Mouse (Mus musculus): ENCODE data around the gene Ralb.

The Ralb gene

DNA sequence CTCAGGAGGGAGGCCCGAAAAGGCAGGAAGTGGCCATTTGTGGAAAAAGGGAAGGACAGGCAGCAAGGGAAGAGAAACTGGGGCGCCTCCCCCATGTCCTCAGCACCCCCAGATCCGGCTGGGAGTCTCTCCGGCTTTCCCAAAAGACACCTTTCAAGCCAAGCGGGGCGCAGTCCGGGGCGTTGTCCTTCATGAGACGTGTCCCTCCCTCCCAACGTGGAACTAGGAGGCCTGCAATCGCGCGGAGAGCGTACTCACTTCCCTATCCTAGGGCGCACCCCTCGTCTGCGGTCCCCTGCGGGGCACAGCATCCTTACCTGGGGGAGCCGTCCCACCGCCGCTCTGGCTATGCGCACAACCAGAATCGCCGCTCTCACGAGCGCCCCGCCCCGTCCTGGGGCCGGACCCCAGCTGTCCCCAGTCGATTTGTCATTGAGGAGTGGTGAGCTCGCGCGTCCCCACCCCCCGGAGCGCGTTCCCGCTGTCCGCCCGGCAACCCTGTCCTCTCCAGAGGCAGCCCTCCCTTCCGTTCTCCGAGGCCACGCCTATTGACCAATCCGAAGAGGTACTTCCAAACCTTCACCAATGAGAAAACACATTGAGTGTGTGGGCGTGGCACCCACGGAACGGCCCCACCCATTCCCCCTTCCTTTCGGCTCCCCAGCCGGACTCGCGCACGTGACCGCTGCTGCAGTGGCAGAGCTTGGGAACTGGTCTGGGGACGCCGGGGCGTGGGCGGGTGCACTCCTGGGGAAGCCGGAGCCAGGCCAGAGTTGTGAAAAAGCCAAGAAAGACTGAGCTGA lies at the start of gene Ralb:
TSS of gene Ralb (minus strand) at position 535 of the 803 bp plus-strand sequence.
- in situ Hi-C loops (cut with MboI, MseI): loop anchor here (10.0 to 25.0 kb wide), 2 partner anchors 1040 to 1192 kb away; partner anchors contain the start of genes Nifk and Tsn

DNA sequence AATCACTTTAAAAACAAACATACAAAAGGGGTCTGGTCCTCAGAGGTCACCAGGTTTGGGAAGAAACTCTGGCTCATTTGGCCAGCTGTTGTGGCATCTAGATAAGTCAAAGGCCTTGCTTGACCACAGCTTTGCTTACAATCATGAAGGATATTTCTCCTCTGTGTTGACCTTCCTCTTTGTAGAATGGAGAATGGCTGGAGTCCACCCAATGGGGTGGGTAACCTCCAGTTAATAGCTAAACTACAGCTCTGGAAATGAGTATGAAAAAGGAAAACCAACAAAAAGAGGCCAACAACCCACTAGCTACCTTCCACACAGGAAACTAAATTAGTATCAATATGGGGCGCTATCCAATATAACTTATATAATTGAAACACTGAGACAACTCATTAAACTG lies 47.1 kb upstream of the Ralb start:
- in situ Hi-C loops (cut with MboI, MseI): no loop called here

DNA sequence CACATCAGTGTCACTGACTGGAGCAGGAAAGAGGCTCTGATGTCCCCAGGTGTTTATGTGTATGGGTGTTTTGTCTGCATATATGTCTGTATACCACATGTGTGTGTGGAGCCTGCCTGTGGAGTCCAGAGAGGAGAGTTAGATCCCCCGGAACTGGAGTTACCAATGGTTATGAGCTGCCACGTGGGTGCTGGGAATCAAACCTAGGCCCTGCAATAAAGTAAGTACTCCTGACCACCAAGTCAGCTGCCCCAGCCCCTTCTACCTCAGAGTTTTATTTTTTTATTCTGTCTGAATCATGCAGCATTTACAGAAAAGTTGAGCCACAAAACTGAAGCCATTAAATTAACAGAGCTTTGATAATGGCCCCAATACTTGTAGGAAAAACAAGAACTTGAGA lies 45.5 kb upstream of the Ralb start:
- in situ Hi-C loops (cut with MboI, MseI): no loop called here

DNA sequence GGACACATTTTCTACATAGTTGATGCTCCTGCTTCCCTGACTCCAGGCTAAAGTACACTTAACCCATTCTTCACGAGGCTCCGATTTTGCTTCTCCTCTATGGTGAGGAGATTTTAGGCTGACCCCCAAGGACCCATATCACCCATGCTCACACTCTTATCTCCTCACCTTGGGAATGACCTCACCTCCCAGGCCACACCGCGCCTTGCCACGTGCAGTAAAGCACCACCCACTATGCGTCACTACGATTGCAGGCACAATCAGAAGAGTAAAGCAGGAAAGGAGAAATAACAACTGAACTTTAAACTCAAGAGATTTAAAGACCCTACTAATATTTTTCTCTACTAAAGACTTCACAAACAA lies 44.7 kb upstream of the Ralb start:
- in situ Hi-C loops (cut with MboI, MseI): loop anchor here (10.0 kb wide), 1 partner anchor 345 kb away; no protein-coding TSS in a partner anchor

DNA sequence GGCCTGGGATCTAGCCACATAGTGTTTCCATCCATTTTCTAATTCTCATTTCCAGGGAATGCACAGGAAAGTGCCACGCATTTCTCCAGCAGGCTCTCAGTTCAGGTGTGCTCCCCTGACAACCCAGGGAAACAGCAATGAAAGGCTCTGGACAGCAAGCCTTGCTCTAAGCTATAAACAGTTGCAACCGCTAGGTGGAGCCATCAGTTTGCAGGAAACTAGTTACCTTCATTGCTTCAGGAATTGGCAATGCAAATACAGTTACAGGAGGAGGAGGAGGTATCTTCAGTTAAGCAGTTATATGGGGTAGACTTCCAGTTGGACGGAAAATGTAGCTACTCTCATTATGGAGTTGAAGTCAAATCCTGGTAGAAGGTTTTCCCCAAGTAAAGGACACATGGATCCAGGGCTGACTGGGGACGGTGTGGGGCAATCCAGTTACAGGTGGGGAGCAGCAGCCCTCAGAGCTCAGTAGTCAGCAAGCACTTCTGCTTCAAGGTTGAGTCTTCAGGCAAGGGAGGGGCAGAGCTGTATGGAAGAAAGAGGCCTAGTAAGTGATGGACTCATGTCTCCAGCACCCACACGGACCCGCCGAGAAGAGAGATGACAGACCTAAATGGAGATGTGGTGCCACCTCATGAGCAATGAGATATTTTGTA lies 44.2 kb upstream of the Ralb start:
- in situ Hi-C loops (cut with MboI, MseI): loop anchor here (10.0 kb wide), 1 partner anchor 346 kb away; no protein-coding TSS in a partner anchor

DNA sequence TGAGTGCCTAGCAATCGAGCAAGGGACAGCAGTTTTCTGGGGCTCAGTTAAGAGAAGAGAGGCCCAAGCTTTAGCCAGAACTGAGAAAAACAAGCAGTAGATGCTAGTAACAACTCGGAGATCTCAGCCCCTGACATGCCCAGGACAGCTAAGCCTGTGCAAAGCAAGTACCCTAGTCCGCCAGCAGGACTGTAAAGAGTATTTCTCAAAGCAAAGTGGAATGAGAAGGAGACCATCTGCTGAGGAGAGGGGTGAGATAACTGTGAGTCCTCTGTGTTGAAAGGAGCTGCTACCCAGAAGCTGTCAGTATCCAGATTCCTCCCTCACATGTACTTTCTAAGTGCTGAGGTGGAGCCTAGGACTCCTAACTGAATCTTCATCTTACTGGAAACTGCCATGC lies 41.9 kb upstream of the Ralb start:
- in situ Hi-C loops (cut with MboI, MseI): loop anchor here (10.0 kb wide), 1 partner anchor 348 kb away; no protein-coding TSS in a partner anchor

DNA sequence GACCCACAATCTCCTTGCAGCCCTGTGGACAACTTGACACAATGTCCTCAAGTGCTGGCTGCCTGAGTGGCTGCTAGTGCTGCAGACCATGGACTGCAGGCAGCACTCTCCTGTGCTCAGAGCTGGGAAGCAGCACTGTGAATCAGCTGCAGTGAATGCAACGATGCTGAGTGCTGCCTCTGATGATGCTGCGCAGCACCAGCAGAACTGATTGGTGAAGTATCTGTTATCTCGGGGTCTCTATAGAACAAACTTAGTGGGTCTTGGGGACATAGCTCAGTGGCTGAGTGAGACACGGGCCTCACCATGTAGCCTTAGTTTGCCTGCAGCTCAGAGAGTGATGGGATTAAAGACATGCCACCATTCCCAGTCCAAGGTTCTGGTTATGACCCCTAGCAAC lies 41.1 kb upstream of the Ralb start:
- in situ Hi-C loops (cut with MboI, MseI): loop anchor here (10.0 kb wide), 1 partner anchor 349 kb away; no protein-coding TSS in a partner anchor

DNA sequence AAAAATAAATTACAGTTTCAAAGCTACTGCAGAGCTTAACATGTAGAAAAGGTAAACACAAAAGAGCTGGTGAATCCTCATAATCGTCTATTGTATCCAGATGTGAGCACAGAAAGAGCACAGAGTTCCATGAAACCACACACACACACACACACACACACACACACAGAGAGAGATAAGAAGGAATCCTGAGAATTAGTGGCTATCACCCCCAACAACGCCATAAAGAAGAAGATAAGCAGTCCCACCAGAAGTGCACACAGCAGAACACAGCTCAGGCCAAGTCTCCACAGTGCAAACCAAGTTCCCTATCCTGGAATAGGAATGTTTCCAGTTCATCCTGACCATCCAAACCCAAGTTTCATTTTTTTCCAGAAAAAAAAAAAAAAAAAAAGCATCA lies 40.6 kb upstream of the Ralb start:
- in situ Hi-C loops (cut with MboI, MseI): loop anchor here (10.0 kb wide), 1 partner anchor 350 kb away; no protein-coding TSS in a partner anchor

DNA sequence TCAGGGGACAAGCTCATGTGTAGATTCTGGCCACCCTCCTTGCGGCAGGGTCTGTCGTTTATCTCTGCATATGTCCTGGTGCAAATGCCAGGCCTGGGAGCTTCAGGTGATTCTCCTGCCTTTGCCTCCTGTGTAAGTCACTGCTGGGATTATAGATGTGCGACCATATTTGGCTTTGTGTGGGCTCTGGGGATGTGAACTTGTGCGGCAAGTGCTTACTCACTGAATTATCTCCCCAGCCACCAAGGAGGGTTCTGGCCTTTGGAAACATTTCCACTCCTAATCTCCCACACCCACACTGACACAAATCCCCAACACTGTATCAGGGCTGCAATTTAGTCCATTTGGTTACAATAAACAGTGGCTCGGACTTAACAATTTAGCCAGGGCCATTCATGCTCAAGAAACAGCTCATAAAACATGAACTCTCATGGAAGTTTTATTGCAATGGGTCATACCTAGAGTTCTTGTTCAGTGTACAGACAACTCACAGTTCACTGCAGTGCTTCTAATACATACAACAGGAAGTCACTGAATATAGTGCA lies 40.1 kb upstream of the Ralb start:
- in situ Hi-C loops (cut with MboI, MseI): loop anchor here (10.0 kb wide), 1 partner anchor 350 kb away; no protein-coding TSS in a partner anchor

DNA sequence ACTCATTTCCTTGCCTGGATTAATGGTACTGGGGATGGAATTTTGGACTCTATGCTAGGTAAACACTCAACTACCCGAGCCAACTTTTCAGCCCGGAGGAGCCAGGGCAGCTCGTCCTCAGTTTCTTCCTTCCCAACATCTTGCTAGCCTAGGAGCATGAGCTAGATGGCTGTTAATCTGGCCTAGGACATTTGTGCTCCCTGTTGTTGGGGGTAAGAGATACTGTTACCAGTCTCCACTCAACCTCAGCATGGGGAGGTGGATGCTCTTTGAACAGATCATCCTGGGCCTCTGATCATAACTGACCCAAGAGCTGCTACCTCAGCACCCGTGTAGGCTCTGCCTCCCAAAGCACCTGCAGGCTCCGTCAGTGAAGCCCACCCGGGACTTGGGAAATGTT lies 38.7 kb upstream of the Ralb start:
- in situ Hi-C loops (cut with MboI, MseI): loop anchor here (10.0 kb wide), 1 partner anchor 351 kb away; no protein-coding TSS in a partner anchor

DNA sequence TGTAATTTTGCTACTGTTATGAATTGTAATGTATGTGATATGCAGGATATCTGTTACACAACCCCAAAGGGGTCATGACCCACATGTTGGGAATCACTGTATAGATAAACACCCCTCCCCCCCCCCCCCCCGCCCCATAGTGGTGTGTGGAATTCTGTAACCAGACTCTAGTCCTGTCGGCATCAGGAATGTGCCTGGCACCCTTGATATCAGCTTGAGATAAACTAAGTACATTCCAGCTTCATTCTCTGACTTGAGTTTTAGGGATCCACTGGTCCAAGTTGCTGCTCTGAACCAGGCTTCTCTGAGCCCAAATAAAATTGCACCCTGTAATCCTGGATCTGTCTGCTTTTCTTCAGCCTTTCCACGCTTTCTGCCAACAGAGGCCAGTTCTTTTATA lies 37.0 kb upstream of the Ralb start:
- in situ Hi-C loops (cut with MboI, MseI): loop anchor here (10.0 kb wide), 1 partner anchor 353 kb away; no protein-coding TSS in a partner anchor

DNA sequence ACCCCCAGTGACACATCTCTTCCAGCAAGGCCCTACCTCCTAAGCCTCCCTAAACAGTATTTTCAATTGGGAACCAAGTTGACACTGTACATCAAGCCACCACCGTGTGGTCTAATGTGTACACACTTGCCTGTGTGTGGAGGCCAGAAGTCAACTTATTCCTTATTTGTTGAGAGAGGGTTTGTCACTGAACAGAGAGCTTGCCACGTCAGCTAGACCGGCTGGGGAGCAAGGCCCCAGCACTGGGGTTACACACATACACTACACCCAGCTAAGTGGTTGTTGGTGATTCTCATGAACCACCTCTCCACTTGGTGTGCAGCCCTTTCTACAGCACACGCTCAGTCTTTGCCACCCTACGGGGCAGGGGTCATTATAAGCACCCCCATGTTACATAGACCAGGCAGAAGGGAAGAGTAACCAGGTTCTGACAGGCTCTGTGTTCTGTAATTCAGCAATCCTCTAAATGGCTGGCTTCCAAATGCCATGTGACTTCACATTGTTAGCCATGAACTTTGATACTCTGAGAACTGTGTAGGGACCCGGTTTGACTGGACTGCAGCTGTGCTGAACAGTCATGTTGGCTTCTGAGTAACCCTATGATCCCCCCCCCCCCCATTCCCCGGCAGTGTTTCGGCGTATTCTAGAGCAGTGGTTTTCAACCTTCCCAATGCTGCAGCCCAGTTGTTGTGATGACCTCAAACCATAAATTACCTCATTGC lies 36.4 kb upstream of the Ralb start:
- in situ Hi-C loops (cut with MboI, MseI): loop anchor here (10.0 kb wide), 1 partner anchor 354 kb away; no protein-coding TSS in a partner anchor

DNA sequence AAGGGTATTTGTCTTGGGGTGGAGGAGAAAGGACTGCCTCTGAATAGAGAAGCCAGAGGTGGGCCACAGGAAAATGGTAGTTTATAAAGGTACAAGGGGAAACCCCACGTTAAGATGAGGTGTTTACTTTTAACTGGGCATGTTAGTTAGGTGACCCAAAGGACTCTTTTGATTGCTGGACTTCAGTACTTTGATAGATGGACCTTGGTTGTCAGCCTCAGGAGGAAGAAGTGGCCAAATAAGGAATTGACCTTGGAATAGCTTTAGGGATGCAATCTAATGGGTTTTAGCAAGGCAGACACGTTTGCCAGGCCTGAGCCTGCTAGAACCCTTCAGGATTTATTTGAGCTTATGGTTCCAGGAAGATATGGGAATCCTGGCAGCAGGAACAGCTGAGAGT lies 34.7 kb upstream of the Ralb start:
- in situ Hi-C loops (cut with MboI, MseI): no loop called here

DNA sequence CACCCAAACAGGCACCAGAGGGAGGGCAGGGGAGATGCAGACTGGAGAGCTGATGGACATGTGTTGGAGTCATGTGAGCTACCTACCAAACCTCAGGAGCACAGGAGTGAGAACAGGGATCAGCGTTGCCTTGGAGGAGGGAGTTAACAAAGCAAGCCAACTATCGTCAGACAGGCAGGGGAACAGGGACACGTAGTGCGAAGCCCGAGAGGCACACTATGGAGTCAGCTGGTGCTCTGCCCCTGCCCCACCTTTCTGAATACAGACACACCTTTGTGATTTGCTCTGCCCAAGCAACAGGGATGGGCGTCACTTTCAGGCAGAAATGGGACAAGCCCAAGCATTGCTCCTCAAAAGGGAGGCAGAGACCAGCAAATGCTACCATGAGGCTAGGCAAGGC lies 33.1 kb upstream of the Ralb start:
- in situ Hi-C loops (cut with MboI, MseI): no loop called here

DNA sequence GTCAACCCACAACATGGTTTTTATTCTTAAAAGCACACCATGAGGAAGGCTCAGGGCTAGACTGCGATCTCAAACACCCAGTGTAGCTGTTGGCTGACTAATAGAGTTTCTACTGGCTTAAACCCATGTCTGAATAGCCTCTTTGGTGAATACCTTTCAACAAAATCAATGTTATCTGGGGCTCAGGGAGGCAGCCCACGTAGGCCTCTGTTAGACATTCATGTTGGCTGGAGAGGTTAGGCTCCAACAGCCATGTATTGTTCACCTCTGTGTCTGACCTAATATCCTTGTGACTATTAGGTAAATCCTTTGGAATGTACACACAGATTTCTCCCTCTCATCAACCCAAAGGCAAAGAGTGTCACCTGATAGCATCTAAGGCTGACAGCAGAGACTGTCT lies 31.5 kb upstream of the Ralb start:
- in situ Hi-C loops (cut with MboI, MseI): no loop called here

DNA sequence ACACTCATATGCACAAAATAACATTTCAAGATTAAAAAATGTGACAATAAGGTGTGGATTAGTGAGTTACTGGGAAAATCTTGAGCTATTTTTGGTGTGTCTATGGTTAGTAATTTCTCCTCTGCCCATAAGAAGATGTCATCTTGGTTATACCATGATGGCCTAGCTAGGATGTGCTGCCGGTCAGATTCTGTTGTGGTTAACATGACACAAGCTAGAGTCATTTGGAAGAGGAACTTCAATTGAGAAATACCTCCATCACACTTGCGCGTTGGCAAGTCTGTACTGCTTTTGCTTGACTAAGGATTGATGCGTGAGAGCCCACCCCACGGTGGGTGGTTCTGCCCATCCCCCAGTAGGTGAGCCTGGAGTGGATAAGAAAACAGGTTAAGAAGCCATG lies 29.7 kb upstream of the Ralb start:
- in situ Hi-C loops (cut with MboI, MseI): no loop called here

DNA sequence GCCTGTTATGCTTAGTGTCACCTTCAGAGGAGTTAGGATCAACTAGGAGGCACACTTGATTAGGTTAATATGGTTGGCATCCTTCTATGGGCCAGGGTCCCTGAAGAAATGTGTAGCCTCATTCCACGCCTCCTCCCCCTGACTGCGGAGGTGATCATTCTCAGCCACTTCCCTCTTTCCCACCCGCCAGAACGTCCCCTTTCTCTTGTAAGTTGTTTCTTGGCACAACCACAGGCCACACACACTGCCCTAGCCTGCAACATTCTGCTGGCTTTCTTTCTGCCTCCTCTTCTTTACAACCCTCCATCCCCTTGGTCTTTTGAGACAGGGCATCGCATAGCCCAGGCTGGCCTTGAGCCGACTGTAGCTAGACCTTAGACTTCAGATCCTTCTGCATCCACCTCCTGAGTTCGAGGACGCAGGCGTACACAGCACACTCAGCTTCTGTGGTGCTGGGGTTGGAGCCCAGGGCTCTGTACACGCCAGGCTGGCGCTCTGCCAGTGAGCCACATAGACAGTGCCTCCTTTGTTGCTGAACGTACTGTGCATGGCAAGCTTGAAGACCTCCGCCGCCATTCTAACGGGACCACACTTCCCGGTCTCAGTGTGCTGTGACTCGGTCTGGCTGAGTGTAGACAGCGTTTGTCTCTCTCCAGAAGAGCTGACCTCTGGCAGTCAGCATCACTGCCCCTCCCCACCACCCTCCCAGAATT lies 28.7 kb upstream of the Ralb start:
- in situ Hi-C loops (cut with MboI, MseI): no loop called here

DNA sequence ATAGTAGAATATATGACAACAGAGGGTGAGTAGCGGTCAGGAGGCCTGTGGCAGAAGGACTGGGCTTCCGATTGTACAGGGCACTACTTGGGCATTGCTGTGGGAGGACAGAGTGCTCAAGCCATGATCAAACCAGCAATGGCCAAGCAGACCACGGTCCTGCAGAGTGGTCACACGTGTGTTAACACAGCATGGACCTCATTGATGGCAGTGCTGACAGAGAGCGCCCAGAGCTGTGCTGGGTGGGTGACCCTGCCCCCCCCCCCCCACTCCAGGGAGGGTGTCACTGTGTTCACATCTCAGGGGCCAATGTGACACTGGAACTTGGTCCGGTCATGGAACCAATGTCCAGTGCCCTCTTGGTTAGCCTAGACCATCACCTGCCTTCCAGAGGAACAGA lies 27.6 kb upstream of the Ralb start:
- in situ Hi-C loops (cut with MboI, MseI): no loop called here

DNA sequence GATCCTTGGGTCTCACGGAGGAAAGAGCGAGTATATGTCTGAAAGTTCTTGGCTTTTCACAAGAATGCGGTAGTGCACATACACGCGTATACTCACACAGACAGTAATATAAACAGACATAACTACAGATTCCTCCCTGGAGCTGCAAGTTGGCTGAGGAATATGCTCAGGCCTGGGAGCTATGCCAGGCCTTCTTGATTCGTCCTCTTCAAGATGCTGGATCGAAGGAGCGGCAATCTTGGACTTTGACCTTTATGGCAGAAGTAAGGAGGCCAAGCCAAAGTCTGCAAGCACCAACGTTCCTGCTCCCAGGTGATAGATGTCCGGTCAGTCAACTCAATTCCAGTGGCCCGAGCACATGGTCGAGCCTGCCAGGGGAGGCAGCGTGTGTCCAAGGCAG lies 26.3 kb upstream of the Ralb start:
- in situ Hi-C loops (cut with MboI, MseI): no loop called here

DNA sequence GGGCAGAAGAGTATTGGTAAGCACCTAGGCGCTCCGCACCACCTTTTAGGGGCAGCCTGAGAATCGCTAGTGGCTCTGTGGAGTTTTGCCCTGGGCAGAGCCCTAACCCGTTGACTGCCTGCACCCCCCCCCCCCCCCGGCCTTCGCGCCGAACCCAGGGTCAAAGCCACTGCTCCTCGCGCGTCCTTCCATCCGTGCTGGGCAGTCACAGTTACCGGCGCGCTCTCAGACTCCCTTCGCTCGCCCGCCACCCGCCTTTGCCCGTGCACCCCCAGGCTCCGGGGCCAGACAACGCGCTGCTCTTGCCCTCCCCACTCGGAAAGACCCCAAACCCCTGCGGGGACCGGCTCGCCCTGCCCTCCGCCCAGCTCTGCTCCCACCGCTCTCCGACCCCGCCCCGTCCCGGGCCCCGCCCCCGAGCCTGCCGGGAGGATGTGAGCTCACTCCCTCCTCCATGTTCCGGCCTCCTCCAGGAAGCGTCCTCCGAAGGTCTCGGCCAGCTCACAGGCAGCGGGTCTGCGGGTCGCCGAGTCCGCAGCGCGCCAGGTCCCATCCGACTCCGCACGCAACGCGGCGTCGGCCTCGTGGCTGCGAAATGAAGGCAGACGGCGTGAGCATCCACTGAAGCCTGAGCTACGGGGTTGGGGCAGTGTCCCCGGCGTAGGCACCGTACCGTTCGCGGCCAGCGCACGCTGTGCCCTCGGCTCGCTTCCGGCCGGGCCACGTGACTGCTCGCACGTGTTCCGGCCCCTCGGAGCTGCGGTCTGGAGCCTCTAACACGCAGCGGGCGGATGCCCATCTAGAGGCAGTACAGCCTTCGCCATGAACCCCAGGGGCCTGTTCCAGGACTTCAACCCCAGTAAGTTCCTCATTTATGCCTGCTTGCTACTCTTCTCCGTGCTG lies 21.3 kb upstream of the Ralb start, which contains the start of gene Tmem185b:
TSS of gene Tmem185b (plus strand) at position 472 of the 903 bp plus-strand sequence.
- in situ Hi-C loops (cut with MboI, MseI): no loop called here
